Mouse (Mus musculus): ENCODE measurements around the gene Tulp4.
A peak's percentile ranks its signal among the peaks of the same experiment; 100 is the strongest.
"Not testable (repeated sequence)": the region's sequence is repeated elsewhere in the genome, so short reads cannot be mapped to it uniquely, and the experiment has no call there.

Gene Tulp4

DNA sequence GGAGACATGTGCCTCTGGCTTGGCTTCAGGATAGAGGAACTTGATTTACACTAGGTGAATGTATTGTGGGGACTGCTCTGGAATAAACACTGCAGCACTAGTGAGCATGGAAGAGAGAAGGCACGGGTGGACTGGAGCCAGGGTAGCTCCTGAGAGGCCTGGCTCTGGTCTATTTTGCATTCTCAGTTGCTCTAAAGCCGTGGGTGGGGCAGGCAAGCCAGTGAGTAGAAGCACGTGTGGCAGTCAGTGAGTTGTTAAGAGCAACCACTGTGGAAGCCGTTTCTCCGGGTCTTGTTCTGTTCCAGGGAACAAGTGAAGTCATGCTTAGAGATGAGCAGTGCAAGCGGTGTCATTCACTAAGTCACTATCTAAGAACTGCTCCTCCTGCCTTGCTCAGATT is 86.0 kb downstream of the Tulp4 start:
- no peak for DNase-seq (ENCODE audit: low read depth)

DNA sequence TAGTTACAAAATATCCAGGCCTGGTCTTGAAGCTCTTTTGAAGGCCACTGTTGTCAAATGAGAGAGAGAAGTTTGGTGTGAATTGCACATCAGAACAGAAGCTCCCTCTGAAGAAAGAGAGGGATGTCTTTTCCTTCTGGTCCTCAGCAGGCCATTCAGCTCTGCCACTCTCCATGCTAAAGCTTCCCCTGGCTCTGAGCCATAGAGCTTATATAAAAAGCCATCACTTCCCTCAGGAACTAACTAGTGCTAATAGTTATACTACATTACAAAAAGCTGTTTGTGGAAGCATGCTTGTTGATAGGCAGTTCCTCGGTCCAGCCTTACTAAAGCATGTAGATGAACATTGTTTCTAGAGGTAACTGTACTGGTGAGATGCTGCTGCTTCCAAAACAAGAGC is 89.2 kb downstream of the Tulp4 start:
- no peak for DNase-seq (ENCODE audit: low read depth)

DNA sequence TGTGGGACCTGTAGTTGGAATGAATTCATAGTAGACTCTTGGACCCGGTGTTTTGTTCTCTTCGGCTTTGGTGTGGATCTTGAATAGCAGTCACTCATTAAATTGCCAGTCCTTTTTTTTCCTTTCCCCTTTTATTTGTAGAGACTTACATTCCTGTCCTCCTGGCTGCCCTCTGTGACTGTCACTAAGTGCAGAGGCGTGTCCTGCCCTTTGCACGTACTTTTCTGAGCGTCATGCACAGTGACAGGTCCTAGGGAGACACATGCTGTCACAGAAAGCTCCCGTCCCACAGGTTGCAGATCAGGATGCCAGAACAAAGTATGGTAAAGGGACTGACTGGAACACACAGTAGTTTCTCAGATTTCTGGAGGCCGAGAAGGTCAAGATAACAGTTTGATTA is 91.3 kb downstream of the Tulp4 start:
- no peak for DNase-seq (ENCODE audit: low read depth)

DNA sequence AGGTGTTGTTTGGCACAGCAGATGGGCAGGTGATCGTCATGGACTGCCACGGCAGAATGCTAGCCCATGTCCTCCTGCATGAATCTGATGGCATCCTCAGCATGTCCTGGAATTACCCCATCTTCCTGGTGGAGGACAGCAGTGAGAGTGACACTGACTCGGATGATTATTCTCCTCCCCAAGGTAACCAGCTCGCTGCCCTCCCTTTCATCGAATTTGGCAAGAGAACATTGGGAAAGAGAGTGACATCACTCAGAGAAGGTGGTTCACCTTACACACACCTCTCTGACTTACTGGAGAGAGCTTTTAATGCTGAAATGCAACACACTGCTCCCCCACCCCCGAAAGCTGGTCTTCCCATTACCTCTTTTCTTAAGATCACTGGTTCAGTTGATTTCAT is 92.4 kb downstream of the Tulp4 start:
- no peak for DNase-seq (ENCODE audit: low read depth)

DNA sequence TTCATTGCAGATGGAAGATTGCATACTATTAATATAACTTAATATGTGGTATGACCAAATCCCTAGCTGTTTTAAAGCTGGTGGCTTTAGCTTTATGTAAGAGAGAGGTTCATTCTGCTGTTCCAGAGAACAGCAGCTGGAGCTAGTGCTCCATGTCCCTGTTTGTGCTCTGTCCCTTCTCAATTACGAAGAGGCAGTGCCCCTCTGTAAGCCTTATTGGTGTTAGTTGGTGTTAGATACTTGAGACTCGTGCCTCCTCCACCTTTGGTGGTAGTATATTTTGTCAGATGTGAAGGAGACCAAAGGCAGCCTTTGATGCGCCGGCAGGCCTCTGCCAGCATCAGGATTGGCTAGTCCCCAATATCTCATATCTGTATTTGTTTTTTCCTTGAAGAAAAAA is 92.9 kb downstream of the Tulp4 start:
- DNase-seq (ENCODE audit: low read depth) = no peak

DNA sequence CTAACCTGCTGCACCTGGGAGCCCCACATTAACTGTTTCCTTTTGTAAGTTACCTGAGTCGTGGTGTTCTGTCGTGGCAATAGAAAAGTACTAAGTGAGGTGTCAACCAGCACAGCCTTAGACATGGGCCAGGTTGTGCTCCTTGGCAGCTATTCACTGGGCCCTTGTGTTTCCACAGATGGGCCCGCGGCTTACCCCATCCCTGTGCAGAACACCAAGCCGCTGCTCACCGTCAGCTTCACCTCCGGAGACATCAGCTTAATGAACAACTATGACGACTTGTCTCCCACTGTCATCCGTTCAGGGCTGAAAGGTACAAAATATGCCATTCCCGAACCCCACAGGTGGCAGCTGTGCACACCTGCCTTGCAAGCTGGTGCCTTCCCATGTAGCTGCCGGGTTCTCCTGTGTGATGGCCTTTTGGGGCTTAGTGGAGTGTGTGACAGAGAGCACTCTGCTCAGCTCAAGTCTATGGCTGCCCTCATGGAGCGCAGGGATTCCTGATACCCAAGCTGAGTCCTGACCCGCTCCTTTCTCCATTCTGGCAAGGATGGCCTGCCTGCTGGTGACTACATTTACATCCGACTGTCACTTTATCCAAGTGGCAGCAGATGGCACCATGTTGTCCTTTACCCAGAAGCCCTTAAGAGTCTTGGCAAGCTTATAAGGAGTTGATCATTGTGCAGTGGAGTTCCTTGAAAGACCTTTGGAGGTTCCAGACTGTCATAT is 95.4 kb downstream of the Tulp4 start:
- DNase-seq (ENCODE audit: low read depth) = no peak

DNA sequence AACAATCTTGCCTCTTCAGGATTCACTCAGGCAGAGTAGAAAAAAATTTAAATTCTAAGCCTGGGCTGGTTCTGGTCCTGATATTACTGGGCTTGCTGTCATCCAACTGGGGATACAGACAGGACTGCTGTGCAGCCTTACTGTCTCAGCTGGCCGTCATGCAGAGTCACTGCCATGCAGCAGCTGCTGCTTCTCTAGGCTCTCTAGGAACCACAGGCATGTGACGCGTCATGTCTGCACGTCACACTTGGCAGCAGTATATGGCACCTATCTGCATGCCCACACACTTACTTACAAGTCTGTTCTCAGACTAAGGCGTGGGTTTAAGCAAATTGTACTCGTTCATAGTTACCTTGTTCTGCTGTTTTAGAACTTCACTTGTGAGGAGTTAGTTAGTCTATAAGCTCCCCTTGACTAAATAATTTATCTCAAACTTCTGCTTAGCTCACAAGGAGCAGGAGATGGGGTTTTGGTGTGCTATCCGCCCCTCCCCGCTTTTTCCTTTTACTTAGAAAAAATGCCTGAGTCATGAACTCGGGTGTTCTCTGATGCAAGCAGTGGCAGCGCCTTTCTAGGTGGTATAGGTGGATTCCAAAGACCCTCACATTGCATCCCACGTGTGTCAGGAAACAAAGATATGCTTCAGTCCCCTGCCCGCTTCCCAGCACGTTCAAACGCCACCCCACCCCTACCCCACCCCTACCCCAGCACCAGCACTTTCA is 96.3 kb downstream of the Tulp4 start:
- DNase-seq (ENCODE audit: low read depth) = no peak

DNA sequence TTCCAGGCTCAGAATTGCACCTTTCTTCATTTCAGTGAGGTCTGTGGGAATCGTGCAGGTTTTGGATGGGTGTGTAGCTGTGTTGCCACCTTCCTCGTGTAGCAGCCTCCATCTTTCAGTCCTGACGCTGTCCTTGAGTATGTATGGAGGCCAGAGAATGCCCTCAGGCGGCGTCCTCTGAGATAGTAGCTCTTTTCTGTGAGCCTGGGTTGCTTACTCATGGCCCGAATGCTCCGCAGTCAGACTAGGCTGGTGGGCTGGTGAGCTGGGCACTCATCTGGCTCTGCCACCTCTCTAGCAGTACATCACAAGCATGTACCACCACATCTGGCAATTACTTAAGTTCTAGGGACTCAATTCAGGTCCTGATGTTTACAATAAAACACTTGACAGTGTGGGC is 96.9 kb downstream of the Tulp4 start:
- no peak for DNase-seq (ENCODE audit: low read depth)

DNA sequence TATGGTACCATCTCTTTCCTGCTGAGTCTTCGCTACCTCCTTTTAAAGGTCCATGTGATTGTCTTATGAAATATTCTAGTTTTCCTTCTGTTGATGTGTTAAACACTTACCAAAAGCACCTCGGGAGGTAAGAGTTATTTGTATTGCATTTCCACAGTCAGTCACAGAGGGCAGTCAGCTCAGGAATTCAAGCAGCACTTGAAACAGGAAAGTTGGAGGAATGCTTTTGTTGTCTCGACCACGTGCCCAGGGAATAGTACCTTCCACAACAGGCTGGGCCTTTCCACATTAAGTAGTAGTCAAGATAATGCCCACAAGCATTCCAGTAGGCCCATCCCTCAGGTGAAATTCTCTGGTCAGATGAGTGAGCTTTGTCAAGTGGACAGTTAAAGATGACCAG is 97.6 kb downstream of the Tulp4 start:
- DNase-seq (ENCODE audit: low read depth) = no peak

DNA sequence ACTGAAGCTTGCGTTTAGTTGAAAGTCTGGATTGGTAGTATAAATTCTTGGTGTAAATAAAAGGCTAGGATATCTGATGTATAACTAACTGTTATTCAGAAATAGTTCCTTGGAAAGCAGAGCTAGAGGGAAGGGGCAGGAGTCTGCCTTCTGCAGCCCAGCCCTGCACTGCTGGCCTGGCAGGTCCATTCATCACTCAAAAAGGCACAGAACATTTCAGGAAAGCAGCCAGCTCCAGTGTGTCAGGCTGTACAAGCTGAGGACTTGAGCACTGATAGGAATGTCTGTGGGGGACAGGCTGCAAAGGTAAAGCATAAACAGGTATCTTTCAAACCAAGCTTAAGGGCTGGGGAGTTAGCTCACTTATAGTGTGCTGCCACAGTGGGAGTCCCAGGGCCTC is 105.5 kb downstream of the Tulp4 start:
- no peak for DNase-seq (ENCODE audit: low read depth)

DNA sequence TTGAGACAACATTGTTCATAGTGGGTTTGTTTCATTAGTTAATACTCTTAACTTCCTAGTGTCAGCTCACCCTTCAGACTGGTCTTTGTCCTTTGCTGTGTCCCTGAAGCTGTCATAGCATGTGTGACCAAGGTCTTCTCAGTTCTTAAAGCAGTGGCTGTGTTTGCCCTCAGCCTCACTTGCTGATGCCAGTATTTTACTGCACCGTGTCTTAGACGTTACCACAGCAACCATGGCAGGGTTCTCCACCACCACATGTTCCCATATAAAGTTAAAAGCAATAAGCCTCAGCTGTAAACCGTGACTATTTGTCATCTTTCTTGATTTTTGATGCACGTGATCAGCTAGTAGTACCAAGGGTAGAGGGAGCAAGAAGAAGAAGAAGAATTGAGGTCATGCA is 109.4 kb downstream of the Tulp4 start:
- no peak for DNase-seq (ENCODE audit: low read depth)

DNA sequence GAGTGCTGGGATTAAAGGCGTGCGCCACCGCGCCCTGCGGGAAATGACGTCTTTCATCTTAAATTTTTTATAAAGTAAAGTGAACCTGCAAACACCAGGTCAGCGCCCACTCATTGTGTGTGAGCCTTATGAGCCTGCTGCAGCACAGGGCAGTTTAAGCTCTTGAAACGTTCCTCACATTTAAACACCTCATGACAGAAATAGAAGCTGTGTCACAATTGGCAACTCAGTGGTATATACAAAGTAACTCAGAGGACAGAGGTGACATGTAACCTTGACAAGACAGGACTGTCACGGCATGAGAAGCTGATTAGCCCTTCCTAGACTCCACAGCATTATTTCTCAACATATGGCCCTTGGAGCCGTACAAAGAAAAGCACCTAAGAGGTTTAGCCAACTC is 110.3 kb downstream of the Tulp4 start:
- DNase-seq (ENCODE audit: low read depth) = no peak

DNA sequence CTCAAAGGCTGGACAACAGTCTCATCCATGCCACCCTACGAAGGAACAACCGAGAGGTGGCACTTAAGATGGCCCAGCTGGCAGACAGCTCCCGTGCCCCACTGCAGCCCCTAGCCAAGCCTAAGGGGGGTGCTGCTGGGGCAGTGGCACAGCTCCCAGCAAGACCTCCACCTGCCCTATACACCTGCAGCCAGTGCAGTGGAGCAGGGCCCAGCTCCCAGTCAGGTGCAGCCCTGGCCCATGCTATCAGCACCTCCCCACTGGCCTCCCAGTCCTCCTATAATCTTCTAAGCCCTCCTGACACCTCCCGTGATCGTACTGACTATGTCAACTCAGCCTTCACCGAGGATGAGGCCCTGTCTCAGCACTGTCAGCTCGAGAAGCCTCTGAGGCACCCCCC is 126.4 kb downstream of the Tulp4 start:
- DNase-seq (ENCODE audit: low read depth) = not testable (repeated sequence)

DNA sequence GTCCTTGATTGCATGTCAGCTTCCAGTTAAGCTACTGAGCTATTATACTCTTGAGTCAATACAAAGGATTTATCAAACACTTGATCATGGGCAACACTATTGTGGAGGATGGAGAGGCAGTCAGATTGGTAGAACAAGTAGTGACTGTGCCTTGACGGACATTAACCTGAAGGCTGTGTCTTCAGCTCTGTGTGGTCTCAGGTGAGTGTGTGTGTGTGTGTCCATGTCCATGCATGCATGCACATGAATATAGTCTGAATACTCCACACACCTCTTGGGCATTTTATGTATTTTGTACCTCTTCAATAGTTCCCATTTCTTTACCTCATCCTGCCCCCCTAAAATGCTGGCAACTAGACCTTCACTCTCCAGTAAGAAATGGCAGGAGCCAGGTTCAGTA is 145.1 kb downstream of the Tulp4 start:
- not testable (repeated sequence) for DNase-seq (ENCODE audit: low read depth)

DNA sequence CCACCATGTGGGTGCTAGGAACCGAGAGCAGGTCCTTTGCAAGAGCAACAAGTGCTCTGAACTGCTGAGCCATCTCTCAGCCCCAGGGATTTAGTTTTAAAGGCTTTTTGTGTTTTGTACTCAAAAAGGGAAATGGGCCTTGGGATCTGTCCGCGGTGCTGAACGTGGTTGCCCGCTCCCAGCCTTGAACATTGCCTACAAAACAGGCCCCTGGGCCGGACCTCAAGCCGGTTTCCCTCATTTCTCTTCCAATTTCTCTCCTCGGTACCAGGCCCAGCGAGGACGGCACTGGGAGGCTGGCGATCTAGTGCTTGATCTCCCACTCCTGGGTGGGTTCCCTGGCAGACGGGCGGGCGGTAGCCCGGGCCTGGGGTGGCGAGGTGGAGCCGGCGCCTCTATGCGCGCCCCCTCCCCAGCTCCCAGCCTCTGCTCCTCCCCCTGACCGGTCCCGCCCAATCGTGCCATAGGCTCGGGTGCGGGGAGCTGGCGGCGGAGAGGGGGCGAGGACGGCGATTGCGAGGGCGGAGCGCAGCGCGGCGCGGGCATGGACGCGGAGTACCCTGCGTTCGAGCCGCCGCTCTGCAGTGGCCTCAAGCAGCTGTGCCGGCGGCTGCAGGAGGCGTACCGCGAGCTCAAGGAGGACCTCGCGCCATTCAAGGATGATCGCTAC is 150.3 kb downstream of the Tulp4 start, which contains the start of gene Tmem181a:
Gene Tmem181a, plus strand, starts transcription at position 461 of the 670 bp plus-strand sequence.
- DNase-seq (ENCODE audit: low read depth) = not testable (repeated sequence)

DNA sequence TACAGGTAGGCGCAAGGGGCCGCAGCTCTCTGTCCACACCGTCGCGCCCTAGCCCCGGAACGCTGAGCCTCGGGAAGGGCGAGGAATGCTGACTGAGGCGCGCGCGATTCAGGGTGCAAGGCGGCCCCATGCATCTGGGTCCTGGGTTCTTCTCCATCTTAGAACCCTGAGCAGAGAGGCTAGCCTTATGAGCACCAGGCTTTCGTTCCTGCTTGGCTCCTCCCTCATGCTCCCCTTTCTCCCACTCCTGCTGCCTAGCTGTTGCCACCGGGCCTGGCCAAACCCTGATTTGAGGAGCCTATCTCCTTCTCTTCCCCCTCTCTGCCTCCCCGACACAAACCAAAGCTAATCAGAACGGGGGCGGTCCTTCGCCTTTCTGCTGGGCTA is 150.8 kb downstream of the Tulp4 start:
- not testable (repeated sequence) for DNase-seq (ENCODE audit: low read depth)

DNA sequence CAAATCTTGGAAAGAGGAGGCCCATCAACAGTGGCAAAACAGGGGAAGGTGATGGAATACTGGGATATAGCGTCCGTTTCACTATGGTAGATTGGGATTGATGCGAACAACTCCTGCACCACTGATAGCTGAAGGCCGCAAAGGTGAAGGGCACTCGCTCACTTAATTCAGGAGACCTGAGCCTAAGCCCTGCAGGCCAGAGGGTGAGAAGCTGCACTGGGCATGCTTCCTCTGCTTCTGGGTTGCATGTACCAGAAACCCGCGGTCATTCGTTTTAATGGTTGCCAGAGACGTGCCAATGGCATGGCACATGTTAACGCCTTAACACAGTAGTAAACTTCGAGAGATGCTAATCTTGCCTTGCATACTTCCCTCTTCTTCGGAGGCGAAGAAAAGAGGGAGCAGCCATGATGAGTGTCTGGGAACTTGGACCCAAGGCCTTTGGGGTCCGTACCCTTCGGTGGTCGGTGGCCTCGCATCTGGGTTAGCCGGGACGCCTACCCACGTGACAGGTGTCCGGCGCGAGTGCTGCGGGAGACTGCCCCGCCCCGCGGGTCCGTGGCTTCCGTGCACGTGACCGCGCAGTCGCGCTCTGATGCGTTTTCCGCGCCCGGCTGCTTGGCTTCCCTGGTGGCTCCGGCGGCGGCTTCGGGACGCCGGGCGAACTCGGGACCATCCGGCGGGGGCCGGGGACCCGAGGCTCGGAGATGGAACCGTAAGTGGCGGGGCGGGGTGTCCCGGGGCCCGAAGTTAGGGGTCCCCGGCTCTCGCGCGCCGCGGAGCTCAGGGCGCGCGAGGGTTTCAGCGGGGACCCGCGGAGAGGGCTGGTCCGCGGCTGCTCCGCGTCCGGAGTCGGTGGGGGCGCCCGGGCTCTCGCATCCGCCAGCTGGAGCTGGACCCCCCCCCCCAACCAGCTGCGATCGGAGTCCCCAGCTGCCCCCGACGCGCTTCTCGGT is 163.9 kb downstream of the Tulp4 start:
- DNase-seq (ENCODE audit: low read depth) = peak; percentile 26

DNA sequence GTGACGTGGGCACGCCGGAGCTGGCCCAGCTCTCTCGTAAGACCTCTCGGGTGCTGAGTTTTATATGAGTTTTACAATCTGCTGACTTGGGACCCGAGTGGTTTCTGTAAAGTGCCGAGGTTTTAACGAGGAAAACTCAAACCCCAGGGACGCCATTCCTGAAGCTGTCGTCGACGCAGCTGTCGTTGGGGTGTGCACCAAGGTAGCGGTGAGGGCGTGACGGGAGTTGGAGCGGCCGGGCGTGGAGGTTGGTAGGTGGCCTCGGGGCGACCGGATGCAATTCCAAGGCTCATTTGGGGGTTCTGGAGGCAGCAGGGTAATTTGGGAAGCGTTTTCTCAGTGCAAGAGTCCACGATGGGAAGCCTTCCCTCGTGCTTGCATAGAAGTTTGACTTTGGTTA is 164.6 kb downstream of the Tulp4 start:
- peak; percentile 28 for DNase-seq (ENCODE audit: low read depth)

DNA sequence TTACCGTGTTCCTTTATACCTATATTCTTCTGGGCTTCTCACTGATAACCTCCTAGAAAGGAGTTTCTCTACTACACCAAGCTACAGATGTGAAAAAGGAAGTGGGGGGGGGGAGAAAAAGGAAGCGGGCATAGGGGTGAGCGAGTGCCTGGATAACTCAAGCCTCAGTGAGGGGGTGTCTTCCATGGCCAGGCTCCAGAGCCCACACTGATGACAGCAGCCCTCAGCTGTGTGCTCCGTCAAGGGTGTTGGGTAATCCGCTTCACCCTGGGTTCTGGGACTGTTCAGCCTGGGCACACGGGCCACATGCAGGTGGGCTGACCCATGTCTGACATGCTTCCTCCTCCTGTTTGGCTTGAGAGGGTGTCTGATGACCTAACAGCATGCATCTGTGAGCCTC is 165.7 kb downstream of the Tulp4 start:
- peak; percentile 8 for DNase-seq (ENCODE audit: low read depth)

DNA sequence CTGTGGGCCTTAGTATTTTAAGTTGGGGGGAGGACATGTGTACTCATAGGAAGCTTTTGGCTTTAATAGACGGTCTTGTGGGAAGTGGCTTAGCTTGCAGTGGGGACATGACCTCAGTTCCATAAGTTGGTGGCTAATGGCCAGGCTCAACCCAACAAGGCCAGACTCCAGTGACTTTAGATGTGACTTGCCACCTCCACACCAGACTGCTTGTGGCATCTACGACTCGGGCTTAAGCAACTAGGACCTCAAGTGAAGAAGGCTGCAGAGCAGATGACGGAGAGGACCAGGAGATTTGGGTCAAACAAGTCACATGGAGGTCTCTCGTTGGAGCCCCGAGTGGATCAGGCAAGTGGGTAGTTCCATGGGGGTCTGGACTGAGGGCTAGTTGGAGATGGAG is 168.5 kb downstream of the Tulp4 start:
- not testable (repeated sequence) for DNase-seq (ENCODE audit: low read depth)

DNA sequence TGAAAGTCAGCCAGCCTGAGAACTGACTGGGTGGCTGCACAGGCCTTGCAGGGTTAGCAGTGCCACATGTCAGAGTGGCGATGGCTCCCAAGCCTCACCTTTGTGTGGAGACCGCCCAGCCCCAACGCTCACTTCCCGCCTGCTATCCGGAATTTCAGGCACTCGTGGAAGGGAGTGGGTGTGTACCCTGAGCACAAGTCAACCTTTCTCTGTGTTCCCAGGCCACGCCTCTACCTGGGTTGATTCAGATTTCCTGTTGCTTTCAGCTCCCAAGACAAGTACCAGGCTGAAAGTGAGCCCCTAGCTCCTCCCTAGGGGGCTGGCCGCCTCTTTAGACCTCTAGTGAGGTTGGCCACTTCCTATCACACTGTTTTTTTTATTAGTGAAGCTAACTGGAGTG is 173.0 kb downstream of the Tulp4 start:
- DNase-seq (ENCODE audit: low read depth) = not testable (repeated sequence)

DNA sequence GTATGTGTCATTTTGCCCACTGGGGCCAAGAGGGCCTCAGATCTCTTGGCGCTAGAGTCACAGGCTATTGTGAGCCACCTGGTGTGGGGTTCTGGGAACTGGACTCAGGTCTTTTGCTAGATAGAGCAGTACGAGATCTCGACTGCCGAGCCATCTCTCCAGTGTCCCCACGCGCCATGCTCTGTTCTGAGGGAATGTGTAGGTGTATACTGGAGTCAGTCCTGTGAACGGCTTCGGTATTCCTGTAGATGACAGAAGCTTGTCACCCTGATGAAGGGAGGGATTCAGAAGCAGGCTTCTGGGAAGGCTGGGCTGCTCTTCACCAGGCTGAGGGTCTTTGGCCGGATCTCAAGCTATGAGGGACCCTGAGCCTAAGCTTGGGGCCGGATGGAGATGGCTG is 173.5 kb downstream of the Tulp4 start:
- not testable (repeated sequence) for DNase-seq (ENCODE audit: low read depth)
